Mouse (Mus musculus) bone marrow, adult 2 months (tissue): ENCODE data around the gene Irx5. TPM values are rescaled to one million over a fixed set of nuclear protein-coding genes. Genes with fewer than 3 reads are reported as not detected.

Source experiments
- H3K27ac ChIP-seq: fragments of 200-500 bp; 2 replicates; pipeline ENCODE4 v1.5.1; 2012; ENCODE audit warnings: low read depth, mild to moderate bottlenecking, control low read depth, inconsistent platforms, low read length; ENCODE audit not compliant: control insufficient read depth, poor library complexity, insufficient read depth
- H3K4me1 ChIP-seq: fragments of 200-500 bp; 2 replicates; pipeline ENCODE4 v1.6.1; 2011; ENCODE audit warnings: low read length; ENCODE audit not compliant: control insufficient read depth, insufficient read depth
- H3K4me3 ChIP-seq: fragments of 200-500 bp; replicated peaks from 2 replicates; pipeline ENCODE3; 2011; ENCODE audit warnings: mild to moderate bottlenecking, low read depth, low read length, control low read depth; ENCODE audit not compliant: control insufficient read depth
- CTCF ChIP-seq: fragments of 200-500 bp; IDR thresholded peaks from 2 replicates; pipeline ENCODE4 v1.5.1; 2011; ENCODE audit warnings: low read length, control low read depth; ENCODE audit not compliant: control insufficient read depth, insufficient read depth
- POLR2A ChIP-seq: fragments of 200-500 bp; IDR thresholded peaks from 2 replicates; pipeline ENCODE4 v1.6.1; 2011; ENCODE audit warnings: low read depth, mild to moderate bottlenecking, control low read depth, low read length, borderline replicate concordance; ENCODE audit not compliant: control insufficient read depth
- WGBS: fragments of 180-500 bp; shearing (Covaris S2); methylation state at CpG from one replicate; pipeline ENCODE4 v1.1.7; 2018; 5-methylcytosine and 5-hydroxymethylcytosine counted together
- polyA plus RNA-seq: library from polyadenylated mRNA; stranded (reverse); fragments of >200 nt; gene quantifications from 2 replicates; pipeline ENCODE4 v1.2.4, GENCODE M21; 2011; ENCODE audit warnings: low replicate concordance; ENCODE audit not compliant: missing spikeins, insufficient read depth, insufficient read length

Irx5 gene
- polyA plus RNA-seq, 1 experiment, result not detected

GRCm38 (mm10) chr8:92363217-92364147 is 6.1 kb downstream of the Irx5 start:
- Histone ChIP-seq H3K27ac (no peak overlapping the region), H3K4me1 (no peaks in the 10 kb centered on the region; the same call in 1 of the 2 replicates), H3K4me3 (no peak overlapping the region)
- 6% methylated on average over 45 of the region's 45 CpGs for WGBS
- TF ChIP-seq POLR2A (no peak), CTCF (no peak)

- no peaks in the 10 kb centered on the region; the same call in 1 of the 2 replicates for H3K4me1 ChIP-seq
- H3K4me3 ChIP-seq, result peak overlapping the region; percentile 33
- 5% methylated on average over 20 of the region's 20 CpGs for WGBS
- peak; percentile 20; the same call in 1 of the 2 replicates for TF ChIP-seq CTCF
- no peak for TF ChIP-seq POLR2A
- H3K27ac ChIP-seq, result no peak overlapping the region
These were observed 6.8 kb downstream of the Irx5 start for GRCm38 (mm10) chr8:92364148-92364775.

GRCm38 (mm10) chr8:92364776-92365240 is 7.4 kb downstream of the Irx5 start:
- 12% methylated on average over 20 of the region's 20 CpGs for WGBS
- Histone ChIP-seq H3K4me3 (no peak overlapping the region), H3K27ac (peak overlapping the region; percentile 14; the same call in 1 of the 2 replicates), H3K4me1 (no peaks in the 10 kb centered on the region; the same call in 1 of the 2 replicates)
- TF ChIP-seq POLR2A (no peak), CTCF (no peak)

- TF ChIP-seq CTCF (no peak), POLR2A (no peak)
- WGBS, result 6% methylated on average over 36 of the region's 36 CpGs
- H3K4me1 ChIP-seq, result no peaks in the 10 kb centered on the region; the same call in 1 of the 2 replicates
- H3K4me3 ChIP-seq, result no peak overlapping the region
- peak overlapping the region; percentile 14; the same call in 1 of the 2 replicates for H3K27ac ChIP-seq
These were observed 8.0 kb downstream of the Irx5 start for GRCm38 (mm10) chr8:92365241-92365943.

- no peaks in the 10 kb centered on the region; the same call in 1 of the 2 replicates for H3K4me1 ChIP-seq
- no peak overlapping the region for H3K4me3 ChIP-seq
- no peak for TF ChIP-seq POLR2A
- TF ChIP-seq CTCF, result no peak
- 11% methylated on average over 26 of the region's 26 CpGs for WGBS
- no peak overlapping the region for H3K27ac ChIP-seq
These were observed 8.7 kb downstream of the Irx5 start for GRCm38 (mm10) chr8:92365944-92366735.

- Histone ChIP-seq H3K27ac (no peak overlapping the region), H3K4me1 (no peaks in the 10 kb centered on the region; the same call in 1 of the 2 replicates), H3K4me3 (no peak overlapping the region)
- 11% methylated on average over 20 of the region's 20 CpGs for WGBS
- no peak for TF ChIP-seq CTCF
- TF ChIP-seq POLR2A, result no peak
These were observed 9.4 kb downstream of the Irx5 start for GRCm38 (mm10) chr8:92366736-92367267.

- Histone ChIP-seq H3K27ac (no peak overlapping the region), H3K4me3 (no peak overlapping the region), H3K4me1 (no peaks in the 10 kb centered on the region)
- TF ChIP-seq CTCF (no peak), POLR2A (no peak)
- WGBS, result 39% methylated on average over 6 of the region's 6 CpGs
These were observed 22.1 kb downstream of the Irx5 start for GRCm38 (mm10) chr8:92379524-92379923.
